Mouse (Mus musculus) adrenal gland, postnatal 14 days (tissue): ENCODE measurements around the gene Meioc. TPM values are rescaled to one million over a fixed set of nuclear protein-coding genes. Genes with fewer than 3 reads are reported as not detected.
A peak's percentile ranks its signal among the peaks of the same experiment; 100 is the strongest.

Experiments used
- DNase-seq: peaks from one replicate; pipeline ENCODE4 v3.0.0; 2021; ENCODE audit warnings: mixed read lengths
- long read RNA-seq, 2 experiments: library from polyadenylated mRNA; stranded (forward); transcript quantifications; one replicate each; pipeline ENCODE4 v2.0.0; 2021
- total RNA-seq: library from RNA; stranded (reverse); gene quantifications from 2 replicates; pipeline ENCODE4 v1.2.3, GENCODE M21; 2021

The Meioc gene
- total RNA-seq = not detected in 2 replicates
- long read RNA-seq, experiment 1 = 0 reads
- long read RNA-seq, experiment 2 = 0 reads

- DNase-seq = no peak
Measured at GRCm38 (mm10) chr11:102663416-102663815, at the start of gene Meioc. Gene Meioc (plus strand): TSS chr11:102663716.

DNA sequence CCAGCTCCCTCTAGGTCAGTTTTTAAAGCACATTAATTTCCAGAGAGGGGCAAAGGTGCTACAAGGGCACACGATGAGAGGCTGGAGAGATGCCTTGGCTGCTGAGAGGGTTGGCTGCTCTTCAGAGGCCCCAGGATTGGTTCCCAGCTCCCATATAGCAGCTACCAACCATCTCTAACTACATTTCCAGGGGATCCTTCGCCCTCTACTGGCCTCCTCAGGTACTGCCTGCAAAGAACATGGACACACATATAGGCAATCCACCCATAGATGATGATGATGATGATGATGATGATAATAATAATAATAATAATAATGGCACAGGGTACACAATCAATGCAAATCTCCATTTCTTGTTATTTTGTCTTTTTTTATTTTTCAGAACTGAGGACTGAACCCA lies 44.1 kb upstream of the Meioc start:
- DNase-seq = no peak

DNA sequence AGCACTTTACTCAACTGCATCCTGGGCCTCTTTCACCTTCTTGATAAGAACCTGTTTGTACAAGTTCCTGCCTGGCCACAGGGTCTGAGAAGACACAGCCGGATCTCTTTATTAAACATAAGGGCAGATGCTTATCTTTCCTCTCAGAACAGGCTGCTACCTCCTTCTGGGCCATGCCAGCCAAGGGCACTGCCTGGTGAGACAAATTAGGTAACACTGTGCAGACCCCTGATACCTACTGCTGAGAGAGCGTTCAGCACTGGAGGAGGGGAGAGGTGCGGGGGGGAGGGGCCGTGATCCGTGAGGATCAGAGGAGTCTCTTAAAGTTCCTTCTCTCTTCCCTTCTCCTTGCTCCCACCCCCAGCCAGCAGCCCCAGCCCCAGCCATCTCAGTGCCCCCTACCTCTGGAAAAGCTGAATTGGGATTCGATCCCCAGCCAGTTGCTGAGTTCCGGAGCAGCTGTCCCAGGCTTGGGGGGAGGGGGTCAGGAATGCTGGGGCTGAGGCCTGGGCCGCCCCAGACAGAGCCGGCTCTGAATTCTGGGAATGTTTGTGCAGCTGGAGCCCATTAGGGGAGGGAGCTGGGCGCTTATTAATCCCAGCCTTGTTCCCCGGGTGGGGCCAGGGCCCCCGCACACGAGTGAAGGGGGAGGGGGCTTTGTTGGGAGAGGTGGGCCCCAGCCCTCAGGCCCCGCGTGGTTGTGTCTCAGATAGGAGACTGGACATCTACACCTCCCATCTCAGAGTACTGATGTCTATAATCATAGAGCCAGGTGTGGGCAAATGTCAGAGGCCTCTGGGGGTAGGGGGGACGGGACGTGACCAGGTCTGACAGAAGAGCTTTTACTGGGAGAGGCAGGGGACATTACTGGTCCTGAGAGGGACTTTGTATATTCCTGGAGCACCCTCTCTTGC lies 39.4 kb upstream of the Meioc start:
- no peak for DNase-seq

DNA sequence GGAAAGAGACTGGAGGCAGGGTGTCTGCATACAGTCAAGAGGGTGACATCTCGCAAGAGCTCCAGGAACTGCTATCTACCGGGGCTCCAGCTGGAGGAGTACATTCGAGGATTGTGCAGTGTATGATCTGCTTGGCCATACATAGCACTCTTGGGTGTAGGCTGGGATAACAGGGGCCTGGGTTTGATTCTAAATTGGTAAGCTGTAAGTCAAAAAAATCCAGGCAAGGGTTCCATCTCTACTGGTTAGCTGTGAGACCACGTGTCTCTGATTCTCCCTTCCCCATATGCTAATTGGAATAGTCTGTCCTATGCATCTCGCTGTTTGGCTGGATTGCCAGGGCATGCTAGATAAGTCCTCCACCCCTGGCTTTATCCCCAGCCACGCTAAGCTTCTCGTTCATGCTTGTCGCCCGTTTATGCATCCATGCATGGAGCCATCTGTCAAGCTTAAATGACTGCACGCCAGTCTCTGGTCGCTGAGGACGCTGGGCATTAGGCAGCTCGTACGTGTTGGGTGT lies 38.6 kb upstream of the Meioc start:
- no peak for DNase-seq

DNA sequence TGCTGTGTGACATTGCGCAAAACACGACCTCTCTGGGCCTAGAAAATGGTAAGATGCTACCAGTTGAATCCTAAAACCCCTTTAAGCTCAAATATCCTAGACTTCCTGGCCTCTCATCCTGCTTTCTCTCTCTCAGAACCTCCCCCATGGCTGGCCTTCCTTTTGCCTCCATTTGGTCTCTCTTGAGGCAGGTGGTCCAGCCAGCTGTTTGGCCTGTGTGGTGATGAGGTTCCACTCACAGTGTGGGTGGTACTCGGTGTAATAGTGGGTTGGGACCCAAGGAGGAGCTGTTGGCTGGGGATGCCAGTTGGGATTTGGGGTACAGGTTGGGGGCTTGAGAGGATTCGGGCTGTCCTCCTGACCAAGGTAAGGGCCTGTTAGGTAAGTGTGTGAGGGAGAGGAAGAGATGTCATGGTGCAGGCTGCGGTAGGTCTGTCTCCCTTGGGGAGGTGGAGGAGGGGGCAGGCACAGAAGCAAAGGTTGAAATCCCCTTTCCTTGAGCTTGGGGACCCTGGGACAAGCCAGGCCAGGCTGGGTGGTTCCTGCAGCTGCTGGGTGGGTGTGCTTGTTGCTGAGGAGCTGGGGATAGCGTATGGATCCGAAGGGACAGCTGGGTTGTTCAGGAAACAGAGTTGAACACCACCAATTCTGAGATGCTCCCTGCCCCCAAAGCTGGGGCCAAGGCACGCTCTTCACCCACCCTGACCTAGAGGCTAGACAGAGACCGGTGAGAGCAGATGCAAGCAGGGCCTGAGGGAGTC lies 36.2 kb upstream of the Meioc start:
- no peak for DNase-seq

GRCm38 (mm10) chr11:102628529-102628928 lies 35.0 kb upstream of the Meioc start:
- no peak for DNase-seq

DNA sequence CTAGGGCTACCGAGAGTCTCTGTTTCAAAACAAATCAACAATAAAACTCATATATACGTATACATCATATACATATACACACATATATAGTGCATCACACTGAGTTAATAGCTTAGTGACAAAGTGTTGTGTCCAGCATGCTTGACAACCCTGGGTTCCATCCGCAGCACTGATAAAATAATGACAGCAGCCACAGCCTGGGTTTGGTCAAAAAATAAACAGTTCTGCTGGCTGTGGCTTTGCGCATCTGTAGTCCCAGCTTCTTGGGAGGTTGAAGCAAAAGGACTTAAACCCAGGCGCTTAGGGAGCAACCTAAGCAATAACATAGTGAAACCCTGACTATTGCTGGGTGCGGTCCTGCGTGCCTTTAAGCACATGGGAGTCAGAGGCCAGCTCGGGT lies 34.1 kb upstream of the Meioc start:
- no peak for DNase-seq

GRCm38 (mm10) chr11:102630731-102631130 lies 32.8 kb upstream of the Meioc start:
- no peak for DNase-seq

- no peak for DNase-seq
Measured at GRCm38 (mm10) chr11:102631203-102631602, 32.3 kb upstream of the Meioc start.

DNA sequence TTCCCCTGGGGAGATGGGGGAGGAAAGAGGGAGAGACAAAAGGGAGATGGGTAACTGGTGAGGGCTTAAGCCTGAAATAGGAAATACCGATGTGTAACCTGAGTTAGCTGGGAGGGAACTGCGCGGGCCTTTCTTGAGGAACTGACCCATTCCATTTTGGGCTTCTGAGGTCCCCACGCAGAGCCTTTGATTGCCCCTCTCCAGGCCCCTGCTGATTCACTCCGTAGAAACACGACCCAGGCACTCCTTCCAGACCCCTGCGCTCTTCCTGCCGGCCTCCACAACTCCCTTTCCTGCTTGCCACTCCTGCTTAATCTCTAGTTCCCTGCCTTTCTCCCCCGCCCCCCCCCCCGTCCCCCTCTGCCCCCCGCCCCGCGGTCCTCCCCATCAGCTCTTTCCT lies 30.8 kb upstream of the Meioc start:
- DNase-seq = no peak

DNA sequence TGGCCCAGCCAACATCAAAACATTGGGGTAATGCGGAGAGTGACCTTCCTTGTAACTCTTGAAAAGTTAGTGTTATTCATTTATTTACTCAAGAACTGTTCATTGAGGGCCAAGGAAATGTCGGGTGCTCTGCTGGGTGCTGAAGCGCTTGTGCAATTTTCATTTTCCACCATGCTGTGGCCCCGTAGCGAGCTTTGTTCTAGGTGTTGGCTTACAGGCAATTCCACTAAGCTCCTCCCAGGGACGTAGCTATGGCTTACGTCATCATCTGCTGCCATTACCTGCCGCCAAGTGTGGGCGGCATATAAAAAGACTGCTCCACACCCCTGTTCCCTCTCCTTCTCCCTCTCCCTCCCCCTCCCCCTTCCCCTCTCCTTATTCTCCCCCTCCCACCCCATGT lies 30.1 kb upstream of the Meioc start:
- DNase-seq = no peak

- DNase-seq = peak; percentile 34
Measured at GRCm38 (mm10) chr11:102636887-102637286, 26.6 kb upstream of the Meioc start.

- DNase-seq = peak; percentile 67
Measured at GRCm38 (mm10) chr11:102643891-102644382, 19.6 kb upstream of the Meioc start.

DNA sequence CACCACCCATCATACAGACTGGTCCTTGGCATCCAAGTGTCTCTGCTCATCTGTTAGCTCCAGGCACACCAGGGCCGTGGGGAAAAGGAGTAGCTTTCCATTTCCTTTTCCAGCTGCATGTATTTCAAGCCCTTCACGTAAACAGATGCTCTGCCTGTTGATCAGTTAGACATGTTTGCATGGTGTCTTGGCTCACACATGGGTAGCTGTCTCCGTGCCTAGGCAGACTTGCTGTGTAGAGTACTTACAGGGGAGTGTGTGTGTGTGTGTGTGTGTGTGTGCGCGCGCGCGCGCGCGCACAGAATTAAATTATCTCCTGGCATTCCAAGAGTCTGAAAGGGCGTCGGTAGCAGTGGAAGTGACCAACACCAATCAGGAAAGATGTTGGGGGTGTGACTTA lies 17.3 kb upstream of the Meioc start:
- DNase-seq = no peak

GRCm38 (mm10) chr11:102647885-102648284 lies 15.6 kb upstream of the Meioc start:
- no peak for DNase-seq

DNA sequence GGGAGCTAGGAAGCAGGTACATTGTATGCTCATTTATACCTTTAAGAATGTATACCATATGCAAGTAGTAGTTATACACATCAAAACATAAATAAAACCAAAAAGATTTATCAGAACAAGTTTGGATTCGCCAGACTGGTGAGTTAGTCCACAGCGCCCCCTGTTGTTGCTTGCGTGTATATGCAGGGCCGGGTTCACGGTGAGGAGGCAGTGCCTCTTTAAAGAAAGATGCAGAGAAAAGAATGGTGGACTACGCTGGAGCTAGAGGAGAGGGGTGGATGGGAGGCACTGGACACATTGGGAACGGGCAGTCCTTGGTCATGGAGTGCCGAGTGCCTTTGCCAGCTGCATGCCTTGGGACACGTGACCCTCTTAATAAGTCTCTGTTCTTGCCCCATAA lies 12.1 kb upstream of the Meioc start:
- peak; percentile 86 for DNase-seq

GRCm38 (mm10) chr11:102652844-102653243 lies 10.7 kb upstream of the Meioc start:
- no peak for DNase-seq

DNA sequence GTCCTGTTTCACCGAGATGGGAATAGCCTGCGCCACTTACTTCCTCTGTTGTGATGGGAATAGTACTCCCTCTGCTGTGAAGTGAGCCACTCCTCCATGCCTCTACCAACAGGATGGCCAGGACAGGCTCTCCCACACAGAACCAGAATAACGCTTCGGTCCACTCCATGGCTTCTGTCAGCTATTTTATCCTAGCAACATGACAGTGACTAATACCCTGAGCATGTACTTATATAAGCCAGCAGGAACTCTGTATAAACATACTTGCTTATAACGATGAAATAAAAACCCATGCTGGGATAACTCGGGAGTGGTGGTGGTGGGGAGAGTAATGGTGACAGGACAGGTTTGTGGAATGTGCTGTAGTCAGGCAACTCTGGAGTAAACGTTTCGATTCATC lies 7.6 kb upstream of the Meioc start:
- DNase-seq = no peak

DNA sequence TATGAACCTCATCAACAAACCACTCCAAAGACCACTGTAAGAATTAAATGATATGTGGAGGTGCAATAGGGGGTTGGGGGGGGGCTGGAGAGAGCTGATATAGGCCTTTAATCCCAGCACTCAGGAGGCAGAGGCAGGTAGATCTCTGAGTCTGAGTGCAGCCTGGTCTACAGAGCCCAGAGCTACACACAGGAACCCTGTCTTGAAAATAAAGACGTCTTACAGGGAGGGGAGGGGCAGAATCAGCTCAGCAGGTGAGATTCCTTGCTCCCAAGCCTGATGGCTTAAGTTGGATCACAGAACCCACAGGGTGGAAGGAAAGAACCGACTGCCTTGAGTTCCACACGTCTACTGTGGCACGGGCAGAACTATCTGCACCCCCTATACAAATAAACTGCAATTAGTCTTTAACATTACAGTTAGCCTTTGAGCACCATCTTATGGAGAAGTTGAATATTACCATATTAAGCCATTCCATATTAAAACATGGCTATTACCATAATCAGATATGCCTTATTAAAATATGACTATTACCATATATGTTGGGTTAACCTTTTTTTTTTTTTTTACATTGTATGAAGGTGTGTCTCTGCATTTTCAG lies 7.1 kb upstream of the Meioc start:
- DNase-seq = no peak

- no peak for DNase-seq
Measured at GRCm38 (mm10) chr11:102656931-102657330, 6.6 kb upstream of the Meioc start.

GRCm38 (mm10) chr11:102665151-102665550 lies 1.6 kb downstream of the Meioc start:
- no peak for DNase-seq

- DNase-seq = no peak
Measured at GRCm38 (mm10) chr11:102665637-102666435, 2.3 kb downstream of the Meioc start.
